Mouse (Mus musculus) mouse trophoblast stem cell (cell line): ENCODE results near the gene Ctsd.

ENCODE experiments used
- in situ Hi-C, 2 experiments: fragments of 300-500 bp; cut with MseI, MboI; formaldehyde crosslinking; loops; 2 replicates in 1 of 2; 3 replicates in 1 of 2; pipeline ENCODE4 v1.15.1; 2025

The Ctsd gene

DNA sequence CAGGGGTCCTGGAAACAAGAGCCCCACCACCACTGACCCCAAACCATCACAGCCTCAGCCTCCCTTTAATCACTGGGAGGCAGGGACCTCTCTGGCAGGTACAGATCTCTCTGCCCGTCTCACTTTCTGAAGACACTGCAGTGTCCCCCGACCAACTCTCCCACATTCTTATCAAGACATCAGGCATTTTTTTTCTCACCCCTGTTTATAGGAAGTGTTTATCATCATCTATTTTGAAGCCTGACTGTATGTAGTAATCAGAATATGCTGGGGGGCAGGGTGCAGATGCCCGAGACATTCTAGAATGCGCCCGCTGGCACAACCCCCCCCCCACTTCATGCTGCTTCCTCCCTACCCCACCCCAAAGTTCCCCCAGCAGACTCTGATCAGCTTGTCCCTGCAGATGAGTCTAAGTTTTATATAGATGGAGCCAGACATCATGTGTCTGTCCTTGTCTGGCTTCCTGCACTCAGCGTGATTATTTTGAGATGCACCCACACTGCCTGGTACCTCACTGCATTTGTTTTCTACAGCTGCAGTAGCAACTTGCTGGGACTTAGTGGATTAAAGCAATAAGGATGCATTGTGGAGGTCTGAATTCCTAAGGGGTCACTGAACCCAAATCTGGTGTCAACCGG is 12.4 kb upstream of the Ctsd start:
- in situ Hi-C loops: no loop called here

GRCm38 (mm10) chr7:142399250-142399649 is 11.4 kb upstream of the Ctsd start:
- in situ Hi-C loops: no loop called here

GRCm38 (mm10) chr7:142398052-142398451 is 10.2 kb upstream of the Ctsd start:
- in situ Hi-C loops: no loop called here

DNA sequence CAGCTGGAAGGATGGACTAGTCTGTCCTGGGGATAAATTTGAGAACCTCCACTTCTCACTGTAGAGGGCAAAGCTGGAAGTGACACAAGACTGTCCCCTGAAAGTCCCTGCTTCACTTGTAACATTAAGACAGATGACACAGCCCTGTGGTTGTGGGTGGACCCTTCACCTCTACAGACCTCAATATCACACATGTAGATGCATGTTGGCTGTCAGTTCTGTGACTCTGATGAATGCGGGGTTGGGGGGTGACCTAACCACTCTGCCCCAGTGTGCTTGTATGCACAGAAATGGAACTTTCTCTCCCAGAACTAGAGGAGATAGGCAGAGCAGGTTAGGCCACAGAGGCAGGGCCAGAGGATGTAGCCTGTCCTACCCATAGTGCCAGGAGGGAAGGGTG is 8.8 kb upstream of the Ctsd start:
- in situ Hi-C loops: no loop called here

DNA sequence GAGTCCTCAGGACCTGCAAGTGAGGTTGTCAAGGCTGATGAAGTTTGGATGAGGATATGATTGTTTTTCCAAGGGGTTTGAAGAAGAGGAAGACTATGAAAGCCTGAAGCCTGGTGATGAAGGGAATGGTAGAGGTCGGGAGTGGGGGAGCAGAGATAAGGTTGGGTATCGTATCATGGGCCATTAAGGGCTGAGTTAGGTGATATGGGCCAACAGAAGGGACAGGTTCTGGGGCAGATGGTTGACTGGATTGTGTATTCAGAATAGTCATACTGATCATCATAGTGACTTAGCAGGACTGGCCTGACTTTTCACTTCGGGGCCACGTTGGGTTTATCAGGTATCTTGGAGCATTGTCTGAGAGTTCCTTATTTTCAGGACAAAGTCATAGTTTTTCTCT is 7.6 kb upstream of the Ctsd start:
- in situ Hi-C loops: no loop called here

GRCm38 (mm10) chr7:142394261-142395190 is 6.7 kb upstream of the Ctsd start:
- in situ Hi-C loops: no loop called here

- in situ Hi-C loops: no loop called here
These were observed 5.4 kb upstream of the Ctsd start for GRCm38 (mm10) chr7:142393191-142393590.

GRCm38 (mm10) chr7:142391609-142392008 is 3.8 kb upstream of the Ctsd start:
- in situ Hi-C loops: no loop called here

DNA sequence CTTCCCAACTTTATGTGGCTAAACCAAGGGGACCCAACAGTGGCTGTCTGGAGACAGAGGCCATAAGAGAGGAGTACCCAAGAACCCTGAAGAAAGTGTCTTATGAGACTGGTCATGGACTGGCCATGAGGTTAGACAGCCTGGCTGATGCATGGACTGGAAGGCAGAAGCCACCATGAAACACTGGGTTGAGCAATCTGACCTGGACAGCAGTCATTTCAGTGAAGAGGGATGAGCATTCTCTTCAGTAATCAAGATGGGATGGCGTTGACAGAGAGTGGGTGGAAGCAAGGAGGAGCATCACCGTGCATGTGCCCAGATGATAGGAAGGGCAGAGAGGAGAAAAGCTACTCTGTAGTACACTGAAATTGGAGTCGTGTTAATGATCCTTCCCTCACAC is 3.3 kb upstream of the Ctsd start:
- in situ Hi-C loops: no loop called here

GRCm38 (mm10) chr7:142389961-142390650 is 2.3 kb upstream of the Ctsd start:
- in situ Hi-C loops: no loop called here

DNA sequence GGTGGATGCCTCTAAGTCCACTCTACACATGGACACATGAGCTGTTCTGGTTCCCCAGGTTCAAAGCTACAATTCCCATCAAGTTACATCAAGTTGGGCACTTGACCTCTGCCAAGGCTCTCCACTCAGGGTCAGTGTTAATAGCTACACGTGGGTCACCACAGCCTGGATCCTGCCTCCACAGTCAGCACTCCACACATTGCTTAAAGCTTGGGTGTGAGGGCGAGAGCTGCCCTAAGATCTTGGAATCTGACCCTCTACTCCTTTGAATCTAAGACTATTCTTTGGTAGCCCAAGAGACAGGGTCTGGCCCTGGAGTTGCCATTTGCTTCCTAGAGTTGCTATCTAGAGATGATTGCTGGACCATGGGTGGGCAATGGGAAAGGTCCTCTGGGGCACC is 902 bp upstream of the Ctsd start:
- in situ Hi-C loops: no loop called here

GRCm38 (mm10) chr7:142388198-142388597 is 360 bp upstream of the Ctsd start:
- in situ Hi-C loops: no loop called here

DNA sequence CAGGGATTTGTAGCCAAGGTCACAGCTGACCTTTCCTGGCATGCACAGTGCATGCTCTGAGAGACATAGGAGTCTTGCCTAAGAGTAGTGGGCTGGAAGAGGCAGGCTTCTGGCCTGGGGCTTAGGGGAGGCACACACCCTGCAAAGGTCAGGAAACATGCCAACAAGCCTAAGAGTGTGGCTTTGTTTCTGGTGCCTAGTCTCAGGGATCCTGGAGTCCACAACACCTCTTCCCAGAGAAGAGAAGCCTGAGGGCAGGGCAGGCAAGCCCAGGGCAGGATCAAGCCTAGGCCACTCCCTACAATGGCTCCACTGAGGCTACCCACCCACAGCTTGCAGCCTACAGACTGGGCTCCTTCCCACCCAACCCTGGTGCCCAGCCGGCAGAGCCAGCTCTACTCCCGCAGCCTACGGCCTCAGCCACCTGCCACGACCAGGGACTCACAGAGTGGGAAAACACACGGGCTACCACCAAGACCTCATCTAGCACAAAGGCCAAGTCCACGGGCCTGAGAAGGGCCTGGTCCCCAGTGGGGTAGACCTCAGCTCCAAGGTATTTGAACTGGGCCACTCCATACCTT is 1.1 kb downstream of the Ctsd start:
- in situ Hi-C loops: no loop called here

GRCm38 (mm10) chr7:142385742-142386403 is 2.0 kb downstream of the Ctsd start:
- in situ Hi-C loops: no loop called here

DNA sequence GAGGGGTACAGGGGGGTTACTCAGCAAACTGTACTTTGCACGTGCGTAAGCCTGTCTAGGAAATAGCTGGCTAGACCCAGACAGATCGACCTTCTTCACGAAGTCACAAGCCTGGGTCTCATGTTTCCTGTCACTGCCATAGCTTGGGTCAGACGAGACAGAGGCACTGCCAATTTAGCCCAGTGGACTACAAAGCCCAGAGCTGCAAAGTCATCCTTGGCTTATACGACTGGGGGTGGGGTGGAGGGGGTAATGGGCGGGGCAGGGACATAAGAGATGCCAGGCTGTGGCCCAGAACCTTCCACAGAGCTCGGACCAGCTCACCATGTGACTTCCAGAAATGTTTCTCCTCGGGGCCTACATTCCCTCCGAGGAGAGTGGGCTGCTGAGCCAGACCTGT is 3.5 kb downstream of the Ctsd start:
- in situ Hi-C loops: no loop called here

DNA sequence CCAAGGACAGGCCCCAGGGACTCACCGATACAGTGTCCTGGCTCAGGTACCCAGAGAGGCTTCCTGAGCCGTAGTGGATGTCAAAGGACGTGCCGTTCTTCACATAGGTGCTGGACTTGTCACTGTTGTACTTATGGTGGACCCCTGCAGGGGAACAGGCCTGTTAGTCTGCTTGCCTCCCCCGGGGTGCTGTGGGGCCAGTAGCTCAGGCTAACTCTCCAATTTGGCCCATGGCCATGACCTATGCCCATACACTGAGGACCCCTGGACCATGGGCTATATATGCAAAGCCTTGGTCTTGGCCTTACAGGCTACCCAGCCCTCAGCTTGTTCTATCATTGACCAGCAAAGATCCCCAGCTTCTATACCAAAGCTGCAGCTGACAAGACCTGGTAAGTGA is 5.3 kb downstream of the Ctsd start, which contains the start of gene Gm49369:
TSS of gene Gm49369 (minus strand) at position 101 of the 400 bp plus-strand sequence.
- in situ Hi-C loops: no loop called here

GRCm38 (mm10) chr7:142381175-142381574 is 6.7 kb downstream of the Ctsd start:
- in situ Hi-C loops: no loop called here

- in situ Hi-C loops: no loop called here
These were observed 8.7 kb downstream of the Ctsd start for GRCm38 (mm10) chr7:142379186-142379585.

DNA sequence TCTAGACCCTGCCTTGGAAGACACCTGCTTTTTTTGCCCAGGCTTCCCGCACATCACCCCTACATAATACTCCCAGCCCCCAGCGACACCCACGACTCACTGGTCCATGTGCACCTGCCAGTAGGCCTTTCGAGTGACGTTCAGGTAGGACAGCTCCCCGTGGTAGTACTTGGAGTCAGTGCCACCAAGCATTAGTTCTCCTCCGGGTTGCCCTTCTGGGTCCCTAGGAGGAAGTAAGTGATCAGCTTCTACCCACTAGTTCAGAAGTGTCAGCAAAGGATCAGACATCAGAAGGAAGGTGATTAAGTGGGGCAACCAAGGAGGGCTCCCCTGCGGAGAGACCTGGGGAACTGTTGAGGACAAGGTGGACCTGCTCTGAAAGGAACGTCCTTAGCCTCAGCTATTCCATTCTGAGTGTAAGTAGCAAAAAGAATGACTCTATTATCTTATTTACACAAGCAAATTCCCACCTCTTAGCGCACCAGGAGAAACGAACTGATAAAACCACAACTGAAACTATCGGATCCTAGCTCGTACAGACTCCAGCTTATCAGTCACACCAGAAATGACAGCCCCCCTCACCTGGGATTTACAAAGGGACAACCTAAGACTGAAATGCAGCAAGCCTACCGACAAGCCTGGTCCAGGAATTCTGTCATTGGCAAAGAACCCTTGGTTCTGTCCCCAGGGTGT is 10.5 kb downstream of the Ctsd start:
- in situ Hi-C loops: no loop called here

DNA sequence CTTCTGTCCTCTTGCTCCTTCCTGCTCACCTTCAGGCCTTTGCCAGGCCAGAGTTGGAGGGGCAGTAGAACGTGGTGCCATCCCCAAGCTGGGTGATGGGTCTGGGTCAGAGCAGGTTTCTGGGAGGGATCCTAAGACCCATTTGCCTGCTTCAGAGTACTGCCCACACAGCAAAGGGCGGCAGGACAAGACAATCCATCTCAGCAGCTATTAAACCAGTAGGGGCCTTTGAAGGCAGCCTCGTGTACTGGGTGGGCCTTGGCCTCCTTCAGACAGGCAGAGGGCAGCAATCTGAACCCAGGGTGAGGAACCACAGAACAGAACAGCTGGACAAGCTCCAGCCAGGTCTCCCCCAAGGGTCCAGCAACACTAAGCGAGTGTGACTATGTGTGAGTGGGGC is 11.7 kb downstream of the Ctsd start:
- in situ Hi-C loops: no loop called here

DNA sequence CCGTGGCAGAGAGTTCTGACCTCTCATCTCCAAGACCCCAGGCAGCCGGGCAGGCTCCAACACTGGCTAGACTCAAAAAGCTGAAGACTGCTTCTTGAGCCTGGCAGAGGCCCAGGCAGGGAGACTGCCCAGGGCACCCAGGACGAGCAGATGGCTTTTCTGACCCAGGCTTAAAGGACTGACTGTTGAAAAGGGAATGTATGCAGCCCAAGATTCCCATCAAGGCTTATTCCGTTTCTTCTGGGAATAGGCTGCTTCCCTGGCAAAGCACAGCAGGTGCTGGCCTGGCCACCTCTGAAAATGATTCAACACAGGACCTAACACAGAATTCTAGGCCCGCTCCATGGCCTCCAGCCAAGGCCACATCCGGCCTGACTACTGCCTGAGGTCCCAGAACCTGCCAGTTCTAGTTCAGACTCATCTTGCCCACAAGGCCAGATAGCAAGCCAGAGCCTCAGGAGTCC is 12.5 kb downstream of the Ctsd start:
- in situ Hi-C loops: no loop called here
